Mouse (Mus musculus) retina, postnatal 1 day (tissue): Measurements from ENCODE around the gene Olfr310.

Experiments
- DNase-seq: peaks from one replicate; pipeline ENCODE4 v3.0.0-alpha.2; 2012

The Olfr310 gene

GRCm38 (mm10) chr7:86277072-86277471 lies at the start of gene Olfr310:
Gene Olfr310, minus strand, starts transcription at chr7:86277172.
- DNase-seq = no peak

GRCm38 (mm10) chr7:86325530-86325929 lies 48.6 kb upstream of the Olfr310 start, which contains the start of gene Olfr308:
Gene Olfr308, minus strand, starts transcription at chr7:86325630.
- DNase-seq = no peak

- no peak for DNase-seq
Measured at GRCm38 (mm10) chr7:86321323-86321722, 44.4 kb upstream of the Olfr310 start.

DNA sequence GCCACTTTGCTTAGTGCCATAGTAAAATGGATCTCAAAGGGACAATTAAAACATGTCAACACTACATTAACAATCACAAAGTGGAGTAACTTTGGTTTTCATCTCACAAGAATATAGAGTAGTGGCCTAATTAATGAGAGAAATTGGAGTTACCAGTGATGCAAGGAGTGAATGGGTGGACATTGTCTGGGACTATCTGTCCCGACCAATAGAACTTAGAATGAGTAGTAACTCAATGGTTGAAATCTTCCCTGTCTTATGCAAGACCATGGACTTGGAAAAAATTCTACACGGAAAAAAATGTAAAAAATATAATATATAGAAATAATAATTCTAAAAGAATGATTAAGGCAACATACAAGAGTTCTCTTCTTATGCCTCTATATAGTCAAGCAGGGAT lies 36.6 kb upstream of the Olfr310 start, which contains the start of gene Olfr309:
TSS of gene Olfr309 (minus strand) at position 101 of the 400 bp plus-strand sequence.
- DNase-seq = no peak

DNA sequence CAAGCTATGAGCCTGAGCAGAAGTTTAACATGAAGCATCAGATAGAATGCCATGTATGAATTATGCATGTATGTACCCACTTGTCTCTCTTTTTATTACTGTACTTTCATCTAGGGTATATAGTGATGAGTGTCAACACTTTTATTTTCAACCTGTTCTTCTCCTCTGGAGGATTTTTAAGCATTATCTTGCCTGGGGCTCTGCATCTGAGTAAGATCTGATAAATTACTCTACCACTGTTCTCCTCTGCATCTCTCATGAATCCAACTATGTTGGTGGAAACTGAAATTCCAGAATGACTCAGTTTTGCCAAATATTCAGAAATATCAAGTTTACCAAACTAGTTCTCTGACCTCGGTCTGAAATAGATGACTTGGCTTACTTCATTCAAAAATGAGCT lies 30.8 kb downstream of the Olfr310 start, which contains the start of gene Vmn2r76:
TSS of gene Vmn2r76 (minus strand) at position 101 of the 400 bp plus-strand sequence.
- no peak for DNase-seq
